Mouse (Mus musculus): Measurements from ENCODE around the gene Slc29a3.

Slc29a3 gene

GRCm38 (mm10) chr10:60752040-60753020 is at the start of gene Slc29a3:
Slc29a3 (minus strand) TSS chr10:60752794.
- DNase-seq: peak; percentile 98

GRCm38 (mm10) chr10:60801898-60802412 is 49.4 kb upstream of the Slc29a3 start:
- no peak for DNase-seq

- no peak for DNase-seq
These were observed 48.7 kb upstream of the Slc29a3 start for GRCm38 (mm10) chr10:60801168-60801897.

GRCm38 (mm10) chr10:60800295-60801167 is 47.9 kb upstream of the Slc29a3 start:
- no peak for DNase-seq

- DNase-seq: no peak
These were observed 45.3 kb upstream of the Slc29a3 start for GRCm38 (mm10) chr10:60797682-60798422.

GRCm38 (mm10) chr10:60796474-60796873 is 43.9 kb upstream of the Slc29a3 start:
- DNase-seq: no peak

- DNase-seq: no peak
These were observed 43.4 kb upstream of the Slc29a3 start for GRCm38 (mm10) chr10:60796028-60796427.

GRCm38 (mm10) chr10:60794792-60795191 is 42.2 kb upstream of the Slc29a3 start:
- DNase-seq: no peak

- DNase-seq: no peak
These were observed 41.8 kb upstream of the Slc29a3 start for GRCm38 (mm10) chr10:60794374-60794773.

- DNase-seq: peak; percentile 70
These were observed 40.2 kb upstream of the Slc29a3 start for GRCm38 (mm10) chr10:60792841-60793240.

GRCm38 (mm10) chr10:60792365-60792764 is 39.8 kb upstream of the Slc29a3 start:
- peak; percentile 64 for DNase-seq

GRCm38 (mm10) chr10:60790912-60791311 is 38.3 kb upstream of the Slc29a3 start:
- DNase-seq: no peak

GRCm38 (mm10) chr10:60787303-60788074 is 34.9 kb upstream of the Slc29a3 start:
- DNase-seq: peak; percentile 41

- DNase-seq: no peak
These were observed 31.0 kb upstream of the Slc29a3 start for GRCm38 (mm10) chr10:60783608-60784007.

GRCm38 (mm10) chr10:60779628-60780027 is 27.0 kb upstream of the Slc29a3 start:
- peak; percentile 86 for DNase-seq

GRCm38 (mm10) chr10:60778542-60778941 is 25.9 kb upstream of the Slc29a3 start:
- DNase-seq: peak; percentile 61

GRCm38 (mm10) chr10:60775473-60775872 is 22.9 kb upstream of the Slc29a3 start:
- peak; percentile 33 for DNase-seq

GRCm38 (mm10) chr10:60774616-60775015 is 22.0 kb upstream of the Slc29a3 start:
- DNase-seq: no peak

GRCm38 (mm10) chr10:60770855-60771254 is 18.3 kb upstream of the Slc29a3 start:
- DNase-seq: no peak

- DNase-seq: no peak
These were observed 16.0 kb upstream of the Slc29a3 start for GRCm38 (mm10) chr10:60768614-60769013.

- DNase-seq: no peak
These were observed 14.8 kb upstream of the Slc29a3 start for GRCm38 (mm10) chr10:60767400-60767799.
